Mouse (Mus musculus) right cerebral cortex, postnatal 36 days (tissue): ENCODE results near the gene Myom3.
A peak's percentile ranks its signal among the peaks of the same experiment; 100 is the strongest.

Source experiments
- DNase-seq, 2 experiments: peaks; one replicate each; pipeline ENCODE4 v3.0.0; 2022; ENCODE audit warnings: low spot score in 2 of 2, mixed read lengths in 1 of 2

The Myom3 gene

DNA sequence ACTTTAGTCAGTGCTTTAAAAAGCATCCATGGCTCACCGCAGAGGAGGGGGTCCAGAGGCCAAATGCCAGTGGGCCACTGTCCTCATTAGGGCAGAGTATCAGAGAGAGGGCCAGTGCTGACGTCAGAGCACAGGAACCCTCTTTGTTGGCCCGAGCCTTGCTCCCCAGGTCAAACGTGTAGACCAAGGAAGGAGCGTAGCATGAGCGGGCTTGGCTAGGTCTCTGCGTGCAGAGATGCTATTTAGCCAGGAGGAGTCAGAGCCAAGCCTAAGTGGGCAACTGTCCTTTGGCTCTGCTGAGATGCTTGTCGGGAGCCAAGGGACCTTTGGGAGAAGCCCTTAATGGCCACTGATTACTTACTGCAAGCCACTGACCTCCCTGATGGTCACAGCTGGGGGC, 1.5 kb downstream of the Myom3 start:
- DNase-seq: no peak

DNA sequence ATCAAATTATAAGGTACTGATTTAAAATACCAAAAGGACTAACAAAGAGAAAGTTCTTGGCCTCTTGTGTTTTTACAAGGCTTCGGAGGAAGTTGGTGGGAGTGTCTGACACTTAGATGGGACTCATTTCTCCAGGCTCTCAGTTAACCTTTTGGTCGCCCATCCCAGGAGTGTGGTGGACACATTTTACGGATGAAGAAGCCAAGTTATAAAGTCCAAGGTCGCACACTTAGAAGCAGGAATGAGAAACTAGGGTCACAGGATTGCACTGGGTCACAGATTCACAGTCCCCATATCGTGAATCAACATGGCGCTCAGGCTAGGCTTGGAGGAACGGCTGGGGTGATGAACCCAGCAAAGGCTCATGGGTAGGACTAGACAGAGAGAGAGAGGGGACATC, 2.1 kb downstream of the Myom3 start:
- no peak for DNase-seq

DNA sequence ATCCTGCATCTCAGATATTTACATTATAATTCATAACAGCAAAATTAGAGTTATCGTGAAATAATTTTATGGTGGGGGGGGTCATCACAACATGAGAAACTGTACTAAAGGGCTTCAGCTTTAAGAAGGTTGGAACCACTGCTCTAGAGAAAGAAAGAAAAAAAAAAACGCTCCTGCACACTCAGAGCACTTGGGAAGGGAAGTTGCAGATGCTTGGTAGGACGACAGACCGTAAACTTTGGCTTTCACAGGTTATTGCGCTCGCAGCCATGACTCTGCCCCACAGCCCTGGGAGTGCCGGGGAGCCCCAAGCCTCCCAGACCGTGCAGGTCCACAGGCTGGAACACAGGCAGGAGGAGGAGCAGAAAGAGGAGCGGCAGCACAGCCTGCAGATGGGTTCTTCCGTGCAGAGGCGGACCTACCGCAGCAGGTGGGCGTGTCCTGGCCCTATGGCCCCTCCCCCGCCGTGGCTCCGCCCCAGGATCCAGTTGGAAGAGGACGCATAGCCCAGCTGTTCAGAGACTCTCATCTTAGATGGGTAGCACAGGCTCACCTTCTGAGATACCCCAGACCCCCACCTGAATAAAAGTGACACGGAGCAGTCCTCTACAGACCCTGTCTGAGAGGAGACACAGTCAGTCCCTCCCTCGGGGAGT, 2.9 kb downstream of the Myom3 start:
- DNase-seq: peak in 1 of 2 experiments; percentile 4

DNA sequence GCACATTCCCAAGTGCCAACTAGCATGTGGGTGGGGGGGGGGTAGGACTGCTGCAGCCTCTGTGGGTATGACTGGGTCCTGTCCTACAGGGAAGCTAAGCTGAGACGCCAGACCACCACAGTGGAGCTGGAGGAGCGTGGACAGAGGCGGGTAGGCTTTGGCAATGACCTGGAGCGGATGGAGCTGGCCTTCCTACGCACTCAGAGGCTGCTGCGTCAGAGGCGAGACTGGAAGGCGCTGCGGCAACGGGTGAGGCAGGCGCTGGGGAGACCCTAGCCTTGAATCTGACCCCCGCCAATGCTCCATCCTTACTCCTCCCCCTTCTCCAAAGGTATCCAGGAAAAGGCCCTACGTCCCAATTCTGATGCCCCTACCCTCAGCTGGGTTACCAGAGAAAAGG, 5.2 kb downstream of the Myom3 start:
- no peak for DNase-seq

DNA sequence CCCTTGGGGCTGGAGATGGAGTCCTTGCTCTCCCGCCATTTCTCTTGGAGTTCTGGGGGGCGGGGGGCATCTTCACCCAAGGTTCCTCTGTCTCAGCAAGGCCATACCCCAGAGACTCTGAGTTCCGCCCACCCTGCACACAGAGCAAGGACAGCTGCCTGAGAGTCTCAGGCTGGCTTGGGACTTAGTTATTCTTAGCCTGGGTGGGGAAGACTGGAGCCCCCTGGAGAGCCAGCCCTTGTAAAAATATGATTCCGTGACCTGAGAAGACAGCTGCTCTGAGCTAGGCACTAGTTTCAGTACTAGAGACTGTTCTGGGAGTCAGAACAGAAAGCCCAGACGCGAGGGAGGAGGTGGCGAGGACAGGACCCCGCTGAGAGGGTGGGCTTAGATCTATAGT, 6.2 kb downstream of the Myom3 start:
- DNase-seq: no peak

DNA sequence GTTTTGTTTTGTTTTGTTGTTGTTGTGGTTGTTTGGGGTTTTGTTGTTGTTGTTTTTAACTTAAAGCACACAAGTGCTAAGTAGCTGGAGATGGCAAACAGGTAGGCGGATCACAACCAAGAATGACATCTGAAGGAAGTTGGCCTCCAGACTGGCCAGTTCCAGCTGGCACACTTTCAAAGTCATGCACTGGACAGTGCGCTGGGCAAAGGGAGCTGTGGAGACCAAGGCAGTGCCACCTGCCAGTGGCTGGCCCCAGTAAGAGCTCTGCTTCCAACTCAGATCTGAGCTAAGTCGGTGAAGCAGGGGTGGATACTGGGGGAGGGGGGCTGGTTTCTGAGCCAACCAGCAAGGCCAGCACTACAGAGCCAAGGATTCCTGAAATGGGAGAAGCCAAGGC, 7.5 kb downstream of the Myom3 start:
- no peak for DNase-seq

DNA sequence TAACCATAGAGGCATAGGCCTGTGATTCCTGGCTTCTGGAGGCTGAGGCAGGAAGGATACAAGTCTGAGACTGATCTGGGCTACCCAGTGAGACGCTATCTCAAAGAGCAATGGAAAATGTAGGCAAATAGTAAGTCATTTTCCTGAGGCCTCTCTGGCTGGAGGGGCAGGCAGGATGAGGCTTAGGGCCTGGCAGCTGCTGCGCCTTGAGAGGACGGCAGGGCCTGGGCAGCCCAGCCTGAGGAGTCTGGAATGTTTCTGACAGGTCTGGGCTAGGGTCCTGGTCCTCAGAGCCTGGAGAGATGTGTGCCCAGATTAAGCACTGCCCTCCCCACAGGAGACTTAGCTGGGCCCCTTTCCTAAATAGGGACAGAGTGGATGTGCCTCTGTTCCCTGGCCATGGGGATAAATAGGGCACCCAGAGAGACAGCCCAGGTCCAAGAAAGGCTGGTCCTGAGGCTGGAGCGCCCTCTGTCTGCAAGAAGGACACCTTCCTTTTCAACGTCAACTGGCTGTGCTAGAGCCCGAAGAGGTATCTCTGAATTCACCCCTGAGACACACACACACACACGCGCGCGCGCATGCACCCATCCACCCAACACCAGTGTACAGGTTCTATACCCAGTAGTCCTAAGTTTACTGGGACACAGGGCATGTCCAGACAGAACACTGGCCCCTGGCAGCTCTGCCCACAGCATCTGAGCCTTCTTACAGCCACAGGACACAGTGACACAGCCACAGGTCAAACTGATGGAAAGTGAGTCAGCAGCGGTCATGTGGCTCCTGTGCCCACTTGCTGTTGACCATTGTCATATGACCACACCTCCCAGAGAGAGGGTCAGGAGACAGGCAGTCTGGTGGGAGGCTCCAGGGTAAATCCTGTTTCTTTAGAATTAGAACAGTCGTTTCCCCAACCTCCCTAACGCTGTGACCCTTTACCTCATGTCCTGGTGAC, 9.3 kb downstream of the Myom3 start:
- no peak for DNase-seq

DNA sequence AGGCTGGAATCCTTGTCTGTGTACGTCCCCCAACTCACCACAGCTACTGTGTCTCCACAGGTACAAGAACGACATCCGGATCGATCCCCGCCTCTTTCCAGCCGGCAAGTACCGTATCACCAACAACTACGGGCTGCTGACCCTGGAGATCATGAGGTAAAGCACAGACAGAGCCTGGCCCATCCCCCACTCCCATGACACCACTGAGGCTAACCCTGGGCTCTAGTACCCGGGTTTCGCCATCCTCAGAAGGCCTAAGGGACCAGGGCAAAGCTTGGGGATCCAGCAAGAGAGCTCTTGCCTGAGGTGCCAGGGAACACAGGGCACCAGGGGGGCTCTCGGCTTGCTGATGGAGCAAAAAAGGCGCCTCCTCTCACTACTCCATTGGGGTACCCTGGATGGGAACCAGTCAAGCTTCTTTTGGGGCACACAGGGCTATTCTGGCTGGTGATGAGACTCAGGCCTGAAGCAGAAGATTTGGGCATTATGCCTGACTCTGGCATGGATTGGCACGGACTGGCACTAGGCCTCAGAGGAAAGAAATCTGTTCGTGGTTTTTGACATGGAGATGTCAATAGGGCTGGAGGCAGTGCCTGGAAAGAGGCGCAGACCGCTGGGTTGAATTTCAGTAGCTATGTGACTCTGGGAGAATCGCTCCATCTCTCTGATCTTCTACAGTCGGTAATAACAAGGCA, 11.2 kb downstream of the Myom3 start:
- DNase-seq: no peak

DNA sequence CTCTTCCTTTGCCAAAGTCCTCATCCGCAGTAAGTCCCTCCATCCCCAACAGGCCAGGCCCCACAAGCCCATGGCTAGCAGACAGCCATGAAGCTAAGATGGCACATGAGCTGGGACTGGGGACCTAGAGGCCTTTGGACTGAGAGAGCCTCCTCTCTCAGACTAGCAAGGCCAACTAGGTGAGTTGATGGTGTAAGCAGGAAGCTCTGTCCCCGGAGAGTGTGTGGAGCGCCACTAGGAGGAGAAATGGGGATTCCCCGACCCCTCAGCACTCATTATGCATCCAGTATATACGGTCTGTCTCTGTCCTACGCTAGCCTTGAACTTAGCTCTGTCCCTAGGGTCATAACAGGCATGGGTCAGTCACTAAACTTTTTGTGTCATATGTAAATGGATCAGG, 12.1 kb downstream of the Myom3 start:
- no peak for DNase-seq

DNA sequence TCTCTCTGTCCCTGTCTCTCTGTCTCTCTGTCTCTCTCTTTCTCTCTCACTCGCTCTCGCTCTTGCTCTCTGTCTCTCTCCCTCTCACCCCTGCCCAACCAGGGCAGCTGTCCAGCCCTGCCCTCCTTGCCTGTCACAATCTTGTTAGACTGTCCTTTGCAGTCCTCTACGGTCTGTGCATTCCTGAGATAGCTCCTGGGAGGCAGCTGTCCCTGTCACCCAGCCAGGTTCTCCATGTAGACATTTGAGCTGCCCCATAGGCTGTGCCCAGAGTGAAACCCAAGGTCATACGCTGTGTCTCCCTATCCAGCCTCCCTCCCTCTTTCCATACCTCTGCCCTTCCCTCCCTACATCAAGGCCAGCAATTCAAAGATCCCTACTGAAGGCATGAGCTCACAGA, 13.2 kb downstream of the Myom3 start:
- no peak for DNase-seq

DNA sequence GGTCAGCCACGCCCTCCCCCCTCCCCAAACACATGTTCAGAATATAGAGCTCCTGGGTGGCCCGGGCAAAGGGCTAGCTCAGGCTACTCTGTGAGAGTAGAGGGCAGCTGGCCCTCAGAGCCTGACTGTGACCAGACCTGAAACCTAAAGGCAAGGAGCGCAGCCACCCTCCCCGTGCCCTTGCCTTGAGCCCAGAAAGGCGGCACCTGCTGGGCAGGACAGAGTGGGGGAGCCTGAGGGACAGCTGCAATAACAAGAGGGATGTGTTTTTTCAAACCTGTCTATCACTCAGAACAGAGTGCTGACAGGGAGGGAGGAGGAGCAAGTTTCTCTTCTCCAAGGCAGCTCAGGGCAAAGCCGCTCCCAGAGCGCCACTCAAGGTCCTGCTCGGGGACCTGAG, 15.0 kb downstream of the Myom3 start:
- no peak for DNase-seq

DNA sequence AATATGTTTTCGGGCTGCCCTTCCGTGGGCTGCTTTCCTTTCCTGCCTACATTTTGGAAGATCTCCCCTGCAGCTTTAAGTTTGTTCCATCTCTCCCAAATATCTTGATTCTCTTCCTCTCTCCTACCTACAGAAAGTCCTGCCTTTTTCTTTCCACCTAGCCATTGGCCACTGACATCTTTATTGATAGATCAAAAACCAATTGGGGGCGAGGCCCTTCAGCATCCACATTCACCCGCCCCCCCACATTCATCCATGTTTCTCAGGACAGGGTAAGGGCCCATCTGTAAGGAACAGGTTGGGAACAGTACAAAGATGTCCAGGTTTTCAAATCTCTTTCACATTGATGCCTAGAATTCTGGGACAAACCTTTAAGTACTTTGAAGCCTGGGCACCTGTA, 17.3 kb downstream of the Myom3 start:
- no peak for DNase-seq

DNA sequence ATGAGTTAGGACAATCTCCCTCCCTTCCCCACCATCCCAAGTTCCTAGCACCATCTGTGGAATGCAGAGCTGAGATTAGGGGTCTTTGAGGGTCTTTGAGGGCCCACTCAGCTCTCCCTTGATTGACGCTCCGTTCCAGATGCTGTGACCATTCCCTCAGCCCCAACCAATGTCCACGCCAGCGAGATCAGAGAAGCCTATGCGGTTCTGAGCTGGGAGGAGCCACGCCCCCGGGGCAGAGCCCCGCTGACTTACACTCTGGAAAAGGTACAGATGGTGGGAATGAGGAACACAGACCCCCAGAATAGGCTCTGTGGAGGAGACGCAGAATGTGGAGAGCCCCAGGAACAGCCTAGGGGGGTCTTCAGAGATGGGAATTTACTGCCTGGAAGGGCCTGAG, 20.1 kb downstream of the Myom3 start:
- no peak for DNase-seq

DNA sequence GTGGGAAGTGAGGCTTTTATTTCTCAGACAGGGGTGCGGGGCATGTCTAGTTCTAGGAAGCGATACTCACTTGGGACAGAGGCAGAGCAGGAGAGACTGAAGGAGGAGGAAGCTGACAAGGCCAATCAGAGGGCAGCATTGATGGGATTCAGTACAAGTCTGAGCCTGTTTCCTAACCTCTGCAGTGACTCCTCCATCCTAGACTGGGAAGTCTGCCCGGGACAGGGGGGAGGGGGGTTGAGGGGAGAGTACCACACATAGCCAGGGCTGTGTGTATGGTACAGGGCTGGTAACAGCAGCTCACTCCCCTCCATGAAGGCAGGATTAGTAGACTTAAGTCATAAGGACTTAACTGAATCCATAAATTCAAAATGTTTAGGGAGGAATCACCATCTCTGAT, 20.7 kb downstream of the Myom3 start:
- DNase-seq: no peak

DNA sequence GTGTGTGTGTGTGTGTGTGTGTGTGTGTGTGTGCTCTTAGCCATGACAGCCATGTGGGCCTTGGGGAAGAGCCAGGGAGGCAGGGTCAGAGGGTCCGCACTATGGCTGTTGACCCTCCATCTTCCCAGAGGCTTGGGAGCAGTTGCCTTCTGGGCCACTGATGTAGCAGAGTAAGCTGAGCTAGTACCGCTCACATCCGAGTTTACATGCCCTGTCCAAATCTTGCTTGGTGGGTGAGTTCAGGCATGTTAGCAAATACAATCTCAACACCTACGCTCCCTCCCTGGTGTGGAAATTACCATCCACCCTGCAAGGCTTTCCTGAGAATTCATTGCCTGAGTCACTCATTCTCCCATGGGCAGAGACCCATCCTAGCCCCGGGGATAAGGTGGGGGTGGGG, 21.8 kb downstream of the Myom3 start:
- no peak for DNase-seq

DNA sequence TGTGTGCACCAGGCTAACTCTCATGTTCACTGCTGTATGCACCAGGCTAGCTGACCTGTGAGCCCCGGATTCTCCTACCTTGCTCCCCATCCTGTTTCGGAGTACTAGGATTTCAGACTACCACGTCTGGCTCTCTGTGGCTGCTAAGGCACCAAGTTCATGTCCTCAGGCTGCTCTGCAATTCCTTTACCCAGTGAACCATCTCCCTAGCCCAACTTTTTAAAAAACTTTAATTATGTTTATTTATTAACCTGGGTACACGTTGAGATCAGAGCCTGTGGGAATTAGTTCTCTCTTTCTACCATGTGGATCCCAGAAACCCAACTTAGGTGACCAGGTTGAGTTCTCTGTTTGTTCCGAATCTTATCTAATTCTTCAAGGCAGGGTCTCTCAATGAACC, 27.1 kb downstream of the Myom3 start:
- no peak for DNase-seq

DNA sequence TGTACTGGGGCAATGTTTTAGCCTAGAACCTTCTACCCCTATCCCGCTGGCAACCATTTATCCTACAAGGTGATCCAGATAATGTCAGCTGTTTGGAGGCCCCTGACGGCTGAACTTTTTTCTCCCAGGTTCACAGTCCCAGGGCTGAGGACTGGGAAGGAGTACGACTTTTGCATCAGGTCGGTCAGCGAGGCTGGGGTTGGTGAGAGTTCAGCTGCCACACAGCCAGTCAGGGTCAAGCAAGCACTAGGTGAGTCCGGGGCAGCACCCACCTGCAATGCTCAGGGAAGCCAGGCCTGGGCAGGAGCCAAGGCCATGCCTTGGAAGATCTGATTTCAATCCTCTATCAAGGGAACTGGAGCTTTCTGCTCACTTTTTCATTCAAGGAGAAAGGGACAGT, 27.8 kb downstream of the Myom3 start:
- no peak for DNase-seq

DNA sequence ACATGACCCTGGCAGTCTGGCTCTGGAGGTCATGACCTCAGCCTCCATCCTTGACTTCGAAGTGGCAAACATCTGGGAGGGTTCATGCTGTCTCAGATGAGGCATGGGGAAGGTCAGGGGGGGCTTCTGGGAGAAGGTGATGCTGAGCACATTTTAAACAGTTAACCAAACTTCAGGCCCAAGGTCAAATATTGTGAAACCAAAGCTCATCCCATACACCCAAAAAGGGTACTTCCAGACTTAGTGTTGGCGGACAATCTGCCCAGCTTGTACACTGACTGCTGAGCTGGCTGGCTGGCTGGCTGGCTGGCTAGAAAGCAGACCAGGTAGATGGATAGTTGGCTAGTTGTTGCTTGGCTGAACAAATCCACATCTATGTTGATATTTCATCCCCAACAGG, 29.6 kb downstream of the Myom3 start:
- no peak for DNase-seq

DNA sequence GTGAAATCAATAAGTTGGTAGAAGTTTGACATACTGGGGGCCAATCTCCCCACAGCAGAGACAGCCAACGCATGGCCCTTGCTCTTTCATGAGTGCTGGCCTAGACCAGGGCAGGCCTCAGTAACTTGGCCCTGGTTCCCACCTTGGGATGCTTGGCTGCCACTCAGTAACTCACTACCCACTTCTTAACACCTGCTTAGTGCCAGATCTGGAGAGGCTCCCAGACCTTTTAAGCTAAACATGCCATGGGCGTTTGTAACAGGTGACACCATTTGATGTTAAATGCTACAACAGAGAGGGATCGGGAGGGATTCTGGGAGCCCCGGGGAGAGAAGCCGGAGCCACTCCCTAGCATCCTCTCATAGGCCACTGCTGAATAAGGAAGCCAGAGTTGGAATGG, 33.3 kb downstream of the Myom3 start:
- no peak for DNase-seq

DNA sequence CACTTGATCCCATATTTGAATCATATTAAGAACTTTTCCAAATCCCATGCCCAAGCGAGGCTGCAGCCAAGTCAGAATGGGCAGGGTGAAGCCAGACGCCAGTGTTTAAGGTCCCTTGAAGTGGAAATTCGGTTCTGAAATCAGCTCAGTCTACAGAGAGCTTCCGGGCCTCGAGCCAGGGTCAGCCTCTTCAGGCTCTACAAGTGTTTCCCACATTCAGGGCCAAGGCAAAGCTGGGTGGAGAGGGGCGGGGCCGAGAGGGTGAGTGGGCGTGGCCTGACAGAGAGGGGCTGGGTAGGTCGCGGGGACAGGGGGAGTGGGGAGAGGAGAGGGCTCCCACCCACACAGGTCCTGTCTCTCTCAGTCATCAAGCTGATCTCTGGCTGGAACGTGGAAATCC, 38.4 kb downstream of the Myom3 start:
- DNase-seq: no peak

DNA sequence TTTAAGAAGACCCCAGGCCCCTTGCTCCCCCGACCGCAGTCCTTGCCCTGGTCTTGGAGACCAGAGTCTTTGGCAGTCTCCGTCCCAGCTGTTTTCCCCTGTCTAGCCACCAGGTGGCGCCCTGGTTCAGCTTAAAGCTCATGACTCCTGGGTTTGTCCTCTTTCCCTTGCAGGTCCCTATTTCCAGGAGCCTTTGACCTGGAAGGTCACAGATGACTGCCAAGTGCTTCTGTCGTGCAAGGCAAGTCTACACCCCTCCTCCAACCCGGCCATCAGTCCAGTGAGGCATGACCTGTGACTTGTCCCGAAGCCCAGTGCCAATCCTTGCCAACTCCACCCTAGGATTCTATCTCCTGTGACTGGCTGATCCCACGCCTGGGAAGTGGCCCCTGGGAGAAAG, 42.0 kb downstream of the Myom3 start:
- peak; percentile 60 to 74 for DNase-seq

DNA sequence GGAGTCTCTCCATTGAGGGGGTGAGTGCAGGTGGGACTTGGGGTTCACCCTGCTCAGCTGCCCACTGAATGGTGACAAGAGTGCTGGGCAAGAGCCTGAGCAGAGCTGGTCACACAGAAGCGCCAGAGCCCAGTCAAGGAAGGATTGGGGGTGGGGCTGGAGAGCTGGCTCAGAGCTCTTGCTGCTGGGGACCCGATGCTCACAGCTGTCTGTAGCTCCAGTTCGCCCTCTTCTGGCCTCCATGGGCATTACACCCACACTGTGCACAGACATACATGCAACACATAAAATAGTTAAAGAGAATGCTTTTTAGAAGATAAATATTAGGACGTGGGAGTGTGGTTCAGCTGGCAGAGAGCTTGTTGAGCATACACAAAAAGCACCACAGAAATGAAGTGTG, 43.8 kb downstream of the Myom3 start:
- no peak for DNase-seq

DNA sequence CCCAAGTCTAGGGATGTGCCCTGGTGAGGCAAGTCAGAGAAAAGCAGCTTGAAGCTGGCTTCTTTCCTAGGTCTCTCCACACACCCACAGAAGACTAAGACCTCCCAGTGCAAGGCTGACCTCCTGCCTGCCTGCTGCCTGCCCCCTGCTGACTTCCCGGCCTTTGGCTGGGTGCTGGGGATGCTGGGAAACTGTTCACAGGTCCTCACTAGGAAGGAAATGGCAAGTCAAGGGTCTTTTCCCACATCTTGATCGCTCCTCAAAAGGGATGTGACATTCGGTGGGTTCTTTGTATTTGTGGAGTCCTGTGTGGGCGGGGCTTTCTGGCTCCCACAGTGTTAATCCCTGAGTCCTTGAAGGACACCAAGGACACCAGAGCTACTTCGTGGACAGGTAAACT, 44.7 kb downstream of the Myom3 start:
- DNase-seq: no peak
